Mouse (Mus musculus): ENCODE measurements around the gene Fam196b. TPM values are rescaled to one million over a fixed set of nuclear protein-coding genes. Genes with fewer than 3 reads are reported as not detected.

Fam196b gene
- total RNA-seq (2022): not detected

DNA sequence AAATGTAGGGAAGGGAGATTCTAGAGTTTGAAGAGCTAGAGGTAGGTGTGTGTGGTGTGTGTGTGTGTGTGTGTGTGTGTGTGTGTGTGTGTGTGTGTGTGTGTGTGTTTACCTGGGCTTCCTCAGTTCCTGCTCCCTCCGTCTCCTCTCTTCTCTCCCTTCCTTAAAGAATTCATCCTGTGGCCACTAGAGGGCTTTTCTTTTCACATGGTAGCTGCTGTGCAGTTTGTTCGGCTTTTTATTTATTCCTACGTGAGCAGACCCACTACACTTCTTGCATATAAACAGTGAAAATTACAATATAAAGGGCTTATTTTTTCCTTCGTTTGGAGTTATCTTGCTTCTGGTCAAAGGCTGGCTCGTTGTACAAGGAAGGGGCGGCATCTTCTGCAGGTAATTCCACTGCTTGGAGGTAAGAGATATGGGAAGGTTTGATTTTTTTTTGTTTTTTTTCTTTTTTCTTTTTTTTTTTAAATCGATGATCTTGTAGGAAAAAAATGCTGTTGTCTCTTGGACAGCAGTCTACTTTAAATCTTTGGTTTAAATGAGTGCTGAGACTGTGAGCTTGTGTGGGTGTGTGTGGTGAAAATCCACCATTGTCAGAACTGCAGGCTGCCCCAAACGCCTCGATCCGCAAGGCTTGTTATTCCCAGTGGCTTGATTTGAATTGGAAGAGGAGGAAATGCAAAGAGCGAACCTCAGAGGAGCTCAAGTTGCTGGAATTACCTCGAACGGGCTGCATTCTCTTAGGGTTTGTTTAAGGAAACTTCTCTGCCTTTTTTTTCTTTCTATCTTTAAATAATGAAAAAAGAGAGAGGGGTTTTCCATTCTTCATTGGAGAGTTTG lies at the start of gene Fam196b:
TSS of gene Fam196b (plus strand) at position 289 of the 846 bp plus-strand sequence.
- DNase-seq (ENCODE audit: low spot score): peak; percentile 6

- no peak for DNase-seq (ENCODE audit: low spot score)
Observed at GRCm38 (mm10) chr11:34272016-34272415, 42.6 kb upstream of the Fam196b start.

DNA sequence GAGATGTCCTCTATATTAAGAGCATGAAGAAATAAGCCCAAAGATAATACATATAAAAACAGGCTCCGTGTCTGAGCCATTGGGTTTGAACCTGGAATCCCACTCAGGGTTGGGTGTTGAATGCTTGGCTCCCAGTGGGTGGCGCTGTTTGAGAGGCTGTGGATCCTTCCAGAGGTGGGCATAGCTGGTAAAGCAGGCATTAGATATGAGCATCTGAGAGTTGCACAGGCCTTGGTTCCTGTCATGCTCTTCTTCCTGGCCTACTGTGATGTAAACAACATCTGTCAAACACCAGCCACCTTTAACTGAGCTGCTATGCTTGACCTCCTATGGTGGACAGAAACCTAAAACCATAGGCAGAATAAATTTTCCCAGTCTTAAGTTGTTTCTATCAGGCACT lies 38.7 kb upstream of the Fam196b start:
- DNase-seq (ENCODE audit: low spot score): no peak

DNA sequence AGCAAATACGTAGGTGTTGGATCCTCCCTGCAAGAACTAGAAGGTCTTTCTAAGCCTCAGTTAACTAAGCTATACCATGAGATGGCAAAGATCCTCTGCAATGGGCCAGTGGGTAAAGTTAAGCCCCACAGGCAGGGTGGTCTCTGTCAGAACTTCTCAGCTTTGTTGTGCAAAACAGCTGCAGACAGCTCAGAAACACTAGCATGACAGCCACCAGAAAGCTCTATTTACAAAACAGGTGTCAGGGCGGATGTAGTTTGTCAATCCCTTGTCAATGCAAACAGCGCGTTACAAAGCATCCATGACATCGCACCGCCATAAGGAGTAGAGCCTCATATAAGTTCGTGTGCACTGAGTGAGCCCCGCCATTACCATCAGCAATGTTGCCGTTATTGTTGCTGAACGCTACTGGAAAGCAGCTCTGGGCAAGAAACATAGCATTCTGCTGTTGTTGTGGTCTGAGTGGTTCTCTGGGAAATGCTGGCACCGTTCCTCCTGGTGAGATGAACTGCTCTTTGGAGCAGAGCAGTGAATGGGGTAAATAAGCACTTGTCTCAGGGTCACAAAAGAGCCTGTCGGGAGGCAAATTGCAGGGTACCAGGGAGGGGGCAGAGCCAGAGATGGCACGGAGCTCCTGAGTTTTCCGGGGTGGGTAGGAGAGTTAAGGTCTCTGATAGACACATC lies 38.1 kb upstream of the Fam196b start:
- no peak for DNase-seq (ENCODE audit: low spot score)

- DNase-seq (ENCODE audit: low spot score): no peak
Observed at GRCm38 (mm10) chr11:34277047-34277445, 37.6 kb upstream of the Fam196b start.

DNA sequence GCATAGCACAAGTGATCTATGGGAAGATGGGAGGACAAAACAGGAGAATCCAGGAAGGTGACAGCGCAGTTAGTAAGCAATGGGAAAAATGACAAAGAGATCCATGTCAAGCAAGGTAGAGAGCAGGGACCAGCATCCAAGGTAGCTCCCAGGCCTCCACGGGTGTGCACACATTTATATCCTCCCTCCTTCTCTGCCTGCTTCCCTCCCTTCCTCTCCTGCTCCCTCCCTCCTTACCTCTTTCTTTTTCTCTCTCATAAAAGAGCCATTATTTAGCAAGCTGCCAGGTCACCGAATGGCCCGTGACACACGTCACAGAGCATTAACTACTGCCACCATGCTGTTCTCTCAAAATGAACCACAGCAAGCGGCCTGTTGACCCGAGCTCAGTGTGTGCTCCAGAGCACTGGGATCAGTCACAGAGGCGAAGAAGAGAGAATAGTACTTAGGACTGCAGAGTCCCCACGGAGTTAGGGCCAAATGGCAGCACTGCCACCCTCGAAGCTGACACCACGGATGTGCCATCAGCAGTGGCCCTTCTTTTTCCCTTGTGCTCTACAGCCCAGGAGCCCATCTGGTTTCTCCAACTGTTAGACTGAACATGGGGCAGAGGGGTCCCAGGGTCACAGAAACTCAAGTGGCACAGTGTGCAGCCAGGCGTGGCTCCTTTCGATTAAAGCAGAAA lies 30.4 kb upstream of the Fam196b start:
- DNase-seq (ENCODE audit: low spot score): no peak

GRCm38 (mm10) chr11:34290265-34290664 lies 24.4 kb upstream of the Fam196b start:
- DNase-seq (ENCODE audit: low spot score): no peak

GRCm38 (mm10) chr11:34290708-34291107 lies 23.9 kb upstream of the Fam196b start:
- DNase-seq (ENCODE audit: low spot score): no peak

GRCm38 (mm10) chr11:34291304-34291703 lies 23.3 kb upstream of the Fam196b start:
- no peak for DNase-seq (ENCODE audit: low spot score)

GRCm38 (mm10) chr11:34297698-34298378 lies 16.8 kb upstream of the Fam196b start:
- DNase-seq (ENCODE audit: low spot score): no peak

GRCm38 (mm10) chr11:34299550-34299949 lies 15.1 kb upstream of the Fam196b start:
- DNase-seq (ENCODE audit: low spot score): no peak

DNA sequence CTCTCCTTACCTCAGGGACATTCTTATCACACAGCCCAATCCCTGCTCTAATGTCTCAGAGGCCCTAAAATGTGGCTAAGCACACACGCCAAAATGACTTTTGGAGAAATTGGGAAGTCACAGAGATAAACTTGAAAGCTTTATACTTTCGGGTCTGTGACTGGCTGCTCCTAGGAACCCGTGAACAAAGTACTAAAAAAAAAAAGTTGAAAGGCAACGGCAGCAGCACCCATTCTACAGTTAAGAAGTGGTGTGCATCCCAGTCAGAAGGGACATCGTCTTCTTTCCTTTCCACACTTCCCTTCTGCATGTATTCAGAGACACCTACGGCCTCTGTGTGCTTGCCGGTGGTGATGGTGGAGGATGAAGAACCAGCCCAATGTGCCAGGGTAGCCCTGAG lies 14.6 kb upstream of the Fam196b start:
- DNase-seq (ENCODE audit: low spot score): no peak

DNA sequence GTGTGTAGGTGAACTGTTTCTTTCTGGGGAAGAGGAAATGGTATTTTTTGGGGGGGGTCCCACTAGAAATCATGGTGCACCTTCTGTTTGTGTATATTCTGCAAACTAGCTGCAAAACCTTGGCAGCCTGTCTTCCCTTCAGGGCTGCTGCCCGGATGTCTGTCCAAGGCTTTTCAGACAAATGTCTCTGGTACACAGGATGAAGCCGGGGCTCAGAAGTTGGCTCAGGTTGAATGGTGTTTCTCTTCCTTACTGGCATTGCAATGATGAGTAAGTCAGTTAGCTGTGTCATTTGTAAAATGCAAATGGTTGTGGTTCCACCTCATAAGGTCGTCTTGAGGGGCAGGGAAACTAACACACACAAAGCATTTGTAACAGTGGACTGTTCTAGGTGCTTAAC lies 8.4 kb upstream of the Fam196b start:
- no peak for DNase-seq (ENCODE audit: low spot score)

DNA sequence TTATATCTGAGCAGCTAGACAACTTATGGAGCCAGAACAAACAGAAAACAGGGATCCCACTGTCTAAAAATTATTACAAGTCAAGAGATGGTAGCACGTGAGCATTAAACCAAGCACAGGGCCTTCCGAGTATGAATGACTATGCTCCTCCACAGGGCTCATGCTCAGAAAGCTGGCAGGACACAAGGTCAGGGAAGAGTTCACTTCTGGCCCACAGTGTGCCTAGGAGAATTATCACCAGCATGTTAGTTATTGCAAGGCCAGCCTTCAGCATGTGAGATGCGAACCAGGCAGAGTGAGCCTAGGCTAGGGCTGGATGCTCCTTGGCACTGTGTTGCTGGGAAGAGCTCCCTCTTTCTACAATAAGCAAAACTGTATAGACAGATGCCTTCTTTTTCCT lies 5.9 kb upstream of the Fam196b start:
- no peak for DNase-seq (ENCODE audit: low spot score)

DNA sequence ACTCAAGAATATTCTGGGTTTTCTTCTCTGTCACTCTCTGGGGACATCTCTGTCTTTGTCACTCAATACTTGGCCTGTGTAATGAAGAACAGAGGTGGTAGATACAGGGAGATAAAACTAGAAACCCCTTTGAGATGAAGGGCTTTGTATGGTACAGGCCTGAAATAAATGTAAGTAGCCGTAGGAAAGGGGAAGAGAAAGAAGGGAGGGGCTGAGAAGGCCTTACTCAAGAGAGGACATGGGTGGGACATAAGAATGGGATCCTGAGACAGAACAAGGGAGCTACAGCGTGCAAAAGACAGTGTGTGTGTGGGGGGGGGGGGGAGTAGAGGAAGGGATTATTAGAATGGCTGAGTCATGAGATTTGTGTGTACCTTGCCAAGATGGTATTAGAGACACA lies 5.3 kb upstream of the Fam196b start:
- no peak for DNase-seq (ENCODE audit: low spot score)

- no peak for DNase-seq (ENCODE audit: low spot score)
Observed at GRCm38 (mm10) chr11:34311717-34312116, 2.9 kb upstream of the Fam196b start.

DNA sequence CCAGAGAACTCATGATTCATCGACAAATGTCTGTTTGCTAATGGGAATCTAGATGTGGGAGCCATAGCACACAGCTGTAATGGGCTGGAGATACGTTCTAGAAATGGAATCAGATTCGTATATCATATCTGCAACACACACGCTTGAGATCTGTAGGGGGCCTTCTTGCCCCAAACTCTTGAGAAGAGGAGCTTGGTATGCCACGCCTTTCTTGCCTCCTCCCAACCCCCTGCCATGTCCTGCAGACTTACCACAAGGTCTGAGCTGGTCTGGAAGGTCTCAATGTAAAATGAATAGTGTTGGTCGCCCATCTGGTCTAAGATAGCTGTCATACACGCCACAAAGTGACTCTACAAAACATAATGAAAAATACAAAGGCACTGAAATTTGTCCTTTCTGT lies 2.4 kb upstream of the Fam196b start:
- no peak for DNase-seq (ENCODE audit: low spot score)

DNA sequence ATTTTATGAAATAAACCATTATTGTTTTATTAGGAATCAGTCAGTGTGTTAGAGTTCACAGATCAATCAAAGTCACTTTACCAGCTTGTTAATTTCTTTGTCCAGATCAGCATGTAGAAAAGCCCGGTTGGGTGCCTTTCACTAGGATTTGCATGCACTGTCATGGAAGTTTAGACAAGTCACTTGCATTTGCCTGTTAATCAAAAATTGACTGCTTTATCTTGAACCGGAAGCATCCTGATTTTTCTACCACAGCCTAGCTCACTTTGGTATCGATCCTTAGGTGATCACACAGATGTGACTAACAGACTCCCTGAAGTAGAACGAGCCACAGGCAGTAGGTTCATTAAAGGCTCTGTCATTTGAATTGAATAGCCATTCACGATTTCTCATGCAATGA lies 761 bp downstream of the Fam196b start:
- no peak for DNase-seq (ENCODE audit: low spot score)

GRCm38 (mm10) chr11:34316176-34316575 lies 1.6 kb downstream of the Fam196b start:
- no peak for DNase-seq (ENCODE audit: low spot score)

GRCm38 (mm10) chr11:34317001-34317400 lies 2.4 kb downstream of the Fam196b start:
- DNase-seq (ENCODE audit: low spot score): no peak

- no peak for DNase-seq (ENCODE audit: low spot score)
Observed at GRCm38 (mm10) chr11:34319282-34319681, 4.7 kb downstream of the Fam196b start.

- DNase-seq (ENCODE audit: low spot score): no peak
Observed at GRCm38 (mm10) chr11:34323664-34324063, 9.0 kb downstream of the Fam196b start.

All from heart, adult 8-10 months (tissue).